Mouse (Mus musculus): ENCODE data around the gene Mplkip. TPM values are rescaled to one million over a fixed set of nuclear protein-coding genes. Genes with fewer than 3 reads are reported as not detected.

Mplkip gene
- total RNA-seq, 2 experiments from 2014 or later: 6.2 to 6.6 TPM

Small RNAs within 50 kb of the gene (microRNA-seq; reads per million reads assigned to microRNA genes)
- gene Mir466i: 0 reads per million in 2 experiments

Other genes starting within 250 kb of the Mplkip start
- 1 to 10 TPM in 1 of 2 experiments, under 1 TPM in 1; 0.79 to 1.5 TPM for gene Sugct, start 361 bp downstream of the Mplkip start, total RNA-seq (2021)
- gene Cdk13, start 109.9 kb downstream of the Mplkip start, total RNA-seq (2021): 10 to 100 TPM; 24.7 to 27.3 TPM
- gene Rala, start 249.0 kb downstream of the Mplkip start, total RNA-seq (2021): 10 to 100 TPM; 37.2 to 37.6 TPM

Measured in heart, adult 18-20 months (tissue).